Comparison of ENCODE assay signal across 8 mouse cellular contexts in the genomic region with DNA sequence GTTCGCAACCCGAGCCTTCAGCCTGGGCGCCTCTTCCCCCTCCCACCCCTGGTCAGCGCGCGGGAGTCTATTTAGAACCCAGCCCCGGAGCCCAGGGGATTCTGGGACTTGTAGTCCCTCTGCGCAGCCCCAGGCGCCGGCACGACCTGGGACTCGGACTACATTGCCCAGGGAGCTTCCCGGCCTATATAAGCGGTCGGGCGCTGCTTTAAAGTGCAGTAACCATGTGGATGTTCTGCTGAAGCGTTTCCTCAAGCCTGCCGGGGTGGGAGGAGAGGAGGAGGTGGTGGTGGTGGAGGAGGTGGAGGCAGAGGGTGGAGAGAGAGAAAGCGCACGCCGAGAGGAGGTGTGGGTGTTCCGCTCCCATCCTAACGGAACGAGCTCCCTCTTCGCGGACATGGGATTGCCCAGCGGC. TPM values are rescaled to one million over a fixed set of nuclear protein-coding genes. Genes with fewer than 3 reads are reported as not detected.
DNase-seq lines count a peak whose midpoint lies in the region; ATAC-seq and TF ChIP-seq lines count a peak whose summit lies in the region.

A gene (plus strand): TSS at position 216 of the 415 bp plus-strand sequence.

- peak; percentile 99 for DNase-seq in MEL (ENCODE audit: low read depth, low spot score)
- DNase-seq in cerebellum, adult 2 months: peak; percentile 97 to 98
- peak; percentile 96 for DNase-seq in forebrain, postnatal 0 days
- DNase-seq in heart, postnatal 4 days: peak; percentile 98
- peak; percentile 95 to 97 for DNase-seq in layer of hippocampus, adult 8-10 months (ENCODE audit: low spot score in 2 of 2)
- peak; percentile 99 for DNase-seq in ovary, adult 18-20 months (ENCODE audit: low spot score)
- DNase-seq in thymus, postnatal 0 days (ENCODE audit: low spot score): peak; percentile 98

- peak within 1 kb of the TSS; percentile 67 to 89 for H3K4me3 ChIP-seq in MEL (ENCODE audit: control insufficient read depth in 1 of 2, insufficient read depth in 1 of 2, low read depth in 2 of 2, low read length in 2 of 2)
- H3K4me3 ChIP-seq in cerebellum, adult 2 months (replicated peaks; ENCODE audit: insufficient read depth, low read depth, low read length): peak within 1 kb of the TSS; percentile 95
- H3K4me3 ChIP-seq in forebrain, postnatal 0 days (ENCODE audit: low read depth, low read length): peak within 1 kb of the TSS; percentile 78
- H3K4me3 ChIP-seq in lung, embryonic 15.5 days: peak within 1 kb of the TSS; percentile 85

- H3K4me2 ChIP-seq in forebrain, postnatal 0 days (ENCODE audit: low read depth): peak within 1 kb of the TSS; percentile 96
- H3K4me2 ChIP-seq in lung, embryonic 15.5 days: peak within 1 kb of the TSS; percentile 86

- H3K9ac ChIP-seq in MEL (ENCODE audit: control insufficient read depth, low read depth, low read length, poor library complexity, severe bottlenecking): peak within 1 kb of the TSS; percentile 84
- H3K9ac ChIP-seq in forebrain, postnatal 0 days: peak within 1 kb of the TSS; percentile 57
- peak within 1 kb of the TSS; percentile 76 for H3K9ac ChIP-seq in lung, embryonic 15.5 days

- TF ChIP-seq RAD21 in MEL (IDR thresholded peaks at IDR 0.05; ENCODE audit: low read depth, low read length): no peak

- H3K9me3 ChIP-seq in MEL (replicated peaks; ENCODE audit: insufficient read depth, low read length): no peaks in the 10 kb centered on the region
- no peaks in the 10 kb centered on the region for H3K9me3 ChIP-seq in forebrain, postnatal 0 days (ENCODE audit: low read length)
- no peaks in the 10 kb centered on the region for H3K9me3 ChIP-seq in lung, embryonic 15.5 days

- H3K27ac ChIP-seq in MEL (ENCODE audit: control insufficient read depth, low read depth, low read length): peak within 1 kb of the TSS; percentile 60
- no peak within 1 kb of the TSS for H3K27ac ChIP-seq in cerebellum, adult 2 months (ENCODE audit: insufficient read depth, low read length)
- H3K27ac ChIP-seq in forebrain, postnatal 0 days (ENCODE audit: low read depth, low read length): 0 out of 2 replicates have a peak within 1 kb of the TSS, but pooled peaks have one; percentile 9
- H3K27ac ChIP-seq in lung, embryonic 15.5 days: peak within 1 kb of the TSS; percentile 71

- TF ChIP-seq EP300 in MEL (IDR thresholded peaks at IDR 0.05; ENCODE audit: low read depth in 1 of 2, low read length in 2 of 2): no peak

- H3K27me3 ChIP-seq in MEL (ENCODE audit: control insufficient read depth in 1 of 2, insufficient read depth in 2 of 2, low read length in 2 of 2): no peaks in the 10 kb centered on the region
- H3K27me3 ChIP-seq in cerebellum, adult 2 months (ENCODE audit: control insufficient read depth, insufficient read depth, low read length): no peaks in the 10 kb centered on the region
- H3K27me3 ChIP-seq in forebrain, postnatal 0 days (ENCODE audit: insufficient read depth, low read length): no peaks in the 10 kb centered on the region
- no peaks in the 10 kb centered on the region for H3K27me3 ChIP-seq in lung, embryonic 15.5 days

- peak; percentile 99 for ATAC-seq in forebrain, postnatal 0 days
- ATAC-seq in lung, embryonic 15.5 days (ENCODE audit: borderline replicate concordance, extremely low read depth, low FRiP score, low TSS enrichment): peak; percentile 100

- peaks cover 13% of the 10 kb centered on the region; the same call in 1 of the 2 replicates for H3K79me2 ChIP-seq in MEL (ENCODE audit: control insufficient read depth, insufficient read depth, low read length, poor library complexity)

- peak; percentile 93 to 100 for TF ChIP-seq POLR2A in MEL (IDR thresholded peaks at IDR 0.05; ENCODE audit: control insufficient read depth in 1 of 2, insufficient read depth in 1 of 2, low read depth in 1 of 2, low read length in 2 of 2, poor library complexity in 1 of 2)
- TF ChIP-seq POLR2A in cerebellum, adult 2 months (IDR thresholded peaks at IDR 0.05; ENCODE audit: borderline replicate concordance, insufficient read depth, low read length): peak; percentile 98

- H3K36me3 ChIP-seq in MEL (ENCODE audit: control insufficient read depth in 1 of 2, insufficient read depth in 2 of 2, low read length in 2 of 2): peaks cover 0 to 16% of the 10 kb centered on the region in 2 experiments; a peak in 2 of 4 replicates
- no peaks in the 10 kb centered on the region; the same call in 1 of the 2 replicates for H3K36me3 ChIP-seq in forebrain, postnatal 0 days (ENCODE audit: insufficient read depth)
- no peaks in the 10 kb centered on the region for H3K36me3 ChIP-seq in lung, embryonic 15.5 days

- peaks cover 0 to 8% of the 10 kb centered on the region in 2 experiments; a peak in 2 of 4 replicates for H3K4me1 ChIP-seq in MEL (ENCODE audit: control insufficient read depth in 1 of 2, insufficient read depth in 2 of 2, low read length in 2 of 2)
- H3K4me1 ChIP-seq in cerebellum, adult 2 months (ENCODE audit: control insufficient read depth, insufficient read depth, low read length): no peaks in the 10 kb centered on the region
- peaks cover 6% of the 10 kb centered on the region; the same call in 1 of the 2 replicates for H3K4me1 ChIP-seq in forebrain, postnatal 0 days (ENCODE audit: insufficient read depth)
- peaks cover 44% of the 10 kb centered on the region for H3K4me1 ChIP-seq in lung, embryonic 15.5 days

- no peak for TF ChIP-seq CTCF in MEL (IDR thresholded peaks at IDR 0.05 in 2 of 3, conservative IDR thresholded peaks at IDR 0.05 in 1 of 3; ENCODE audit: control insufficient read depth in 1 of 3, insufficient read depth in 1 of 3, low read depth in 2 of 3, low read length in 3 of 3, poor library complexity in 1 of 3, severe bottlenecking in 1 of 3)
- no peak for TF ChIP-seq CTCF in cerebellum, adult 2 months (IDR thresholded peaks at IDR 0.05; ENCODE audit: borderline replicate concordance, insufficient read depth, low read depth, low read length)
- TF ChIP-seq CTCF in forebrain, postnatal 0 days (IDR thresholded peaks at IDR 0.05; ENCODE audit: low read depth): no peak

- WGBS in cerebellum, adult 2 months: under 1% methylated on average over 27 of the region's 27 CpGs
- under 1% methylated on average over 27 of the region's 27 CpGs for WGBS in forebrain, postnatal 0 days
- under 1% methylated on average over 27 of the region's 27 CpGs for WGBS in lung, embryonic 15.5 days

TF ChIP-seq in MEL, 35 proteins besides CTCF, POLR2A, EP300 and RAD21 (continues in another document):
- TF ChIP-seq NELFE (IDR thresholded peaks at IDR 0.05; ENCODE audit: low read depth, low read length): peak; percentile 99
- TF ChIP-seq CHD1 (IDR thresholded peaks at IDR 0.05; ENCODE audit: low read depth, low read length): no peak
- peak; percentile 78; the same call in 1 of the 2 replicates for TF ChIP-seq ELF1 (IDR thresholded peaks at IDR 0.05; ENCODE audit: low read depth, low read length)
- peak; percentile 95 for TF ChIP-seq MYC (IDR thresholded peaks at IDR 0.05; ENCODE audit: low read depth, low read length)
- TF ChIP-seq ZNF384 (IDR thresholded peaks at IDR 0.05; ENCODE audit: low read depth, low read length): no peak
- TF ChIP-seq TCF12 (IDR thresholded peaks at IDR 0.05; ENCODE audit: low read depth, low read length): peak; percentile 90
- TF ChIP-seq NRF1 (IDR thresholded peaks at IDR 0.05; ENCODE audit: insufficient read depth, low read depth, low read length, poor library complexity, severe bottlenecking): peak; percentile 65
- TF ChIP-seq CHD2 (IDR thresholded peaks at IDR 0.05; ENCODE audit: low read length): no peak
- no peak for TF ChIP-seq BHLHE40 (IDR thresholded peaks at IDR 0.05; ENCODE audit: borderline replicate concordance, low read depth, low read length)
- TF ChIP-seq ETS1 (IDR thresholded peaks at IDR 0.05; ENCODE audit: low read depth, low read length): peak; percentile 69; the same call in 1 of the 2 replicates
- TF ChIP-seq GATA1 (IDR thresholded peaks at IDR 0.05; ENCODE audit: low read depth, low read length): no peak
- peak; percentile 88 for TF ChIP-seq UBTF (IDR thresholded peaks at IDR 0.05; ENCODE audit: borderline replicate concordance, insufficient read depth, low read depth, low read length)
- no peak for TF ChIP-seq MAFK (IDR thresholded peaks at IDR 0.05; ENCODE audit: borderline replicate concordance, low read depth, low read length)
- peak; percentile 98 for TF ChIP-seq MAZ (IDR thresholded peaks at IDR 0.05; ENCODE audit: low read depth, low read length)
- TF ChIP-seq SIN3A (IDR thresholded peaks at IDR 0.05; ENCODE audit: low read length): peak; percentile 94
- TF ChIP-seq KAT2A (conservative IDR thresholded peaks at IDR 0.05; ENCODE audit: low read depth, low read length): peak; percentile 92
- no peak for TF ChIP-seq SMC3 (IDR thresholded peaks at IDR 0.05; ENCODE audit: low read depth, low read length)
- peak; percentile 94 for TF ChIP-seq MAX (IDR thresholded peaks at IDR 0.05; ENCODE audit: low read length)
- peak; percentile 96; the same call in 1 of the 2 replicates for TF ChIP-seq POLR2AphosphoS5 (IDR thresholded peaks at IDR 0.05; ENCODE audit: borderline replicate concordance, low read depth, low read length)
- TF ChIP-seq JUND (IDR thresholded peaks at IDR 0.05; ENCODE audit: low read depth, low read length): no peak
- no peak for TF ChIP-seq MYB (IDR thresholded peaks at IDR 0.05; ENCODE audit: low read depth, low read length)
- peak; percentile 99 for TF ChIP-seq HCFC1 (IDR thresholded peaks at IDR 0.05; ENCODE audit: low read depth, low read length)
- TF ChIP-seq POLR2AphosphoS2 (IDR thresholded peaks at IDR 0.05; ENCODE audit: low read length): peak; percentile 99
- TF ChIP-seq USF1 (IDR thresholded peaks at IDR 0.05; ENCODE audit: low read depth, low read length): peak; percentile 54; the same call in 1 of the 2 replicates
- TF ChIP-seq E2F4 (IDR thresholded peaks at IDR 0.05; ENCODE audit: borderline replicate concordance, low read depth, low read length): peak; percentile 83; the same call in 1 of the 2 replicates
- TF ChIP-seq ZKSCAN1 (IDR thresholded peaks at IDR 0.05; ENCODE audit: low read depth, low read length): no peak

RNA-seq across cellular contexts. Expression of the gene that starts here (rescaled TPM):
- total RNA-seq in MEL (2012; rRNA removed): 12.2 and 15.6 TPM in 2 replicates
- 10 to 100 TPM in 1 of 2 experiments, not detected in 1; 19.0 TPM for polyA plus RNA-seq in MEL (2012; ENCODE audit: insufficient read depth in 1 of 2, insufficient read length in 2 of 2, low read depth in 1 of 2, low replicate concordance in 2 of 2, missing spikeins in 1 of 2)
- polyA plus RNA-seq in cerebellum, adult 2 months (2012; rRNA removed): 529 and 611 TPM in 2 replicates
- 39.6 and 46.7 TPM in 2 replicates for total RNA-seq in forebrain, postnatal 0 days (2014; rRNA removed)
- 4.0 and 5.5 TPM in 2 replicates for polyA plus RNA-seq in forebrain, postnatal 0 days (2015; fragmentation: Nextera tagmentation; extraction: Ambion mirVana)
- 10 to 100 TPM; 71.8 to 73.6 TPM for total RNA-seq in heart, postnatal 4 days (2021)
- 100 to 1,000 TPM; 277 to 326 (median 299) TPM for total RNA-seq in layer of hippocampus, adult 8-10 months (2022)
- polyA plus RNA-seq in lung, embryonic 15.5 days (2015; fragmentation: Nextera tagmentation; extraction: Ambion mirVana): 12.7 and 14.9 TPM in 2 replicates
- 12.1 and 18.0 TPM in 2 replicates for polyA plus RNA-seq in thymus, postnatal 0 days (2015; fragmentation: Nextera tagmentation; extraction: Ambion mirVana)

Comparison
In these comparisons a context has a peak if more than half of its experiments do, and no peak if none do; other contexts are left out.
1. RNA of the gene that starts here (polyA plus RNA-seq): 529 to 611 TPM in cerebellum, adult 2 months; 19.0 TPM in MEL, 12.1 to 18.0 TPM in thymus, postnatal 0 days, 12.7 to 14.9 TPM in lung, embryonic 15.5 days and 4.0 to 5.5 TPM in forebrain, postnatal 0 days; every median in the first group is over 10 times any median in the second.
2. Peak in every context shown above with its lines, with median percentiles within 50 percentile points of each other: DNase-seq, H3K4me3 ChIP-seq and H3K9ac ChIP-seq.